In the genomic region with DNA sequence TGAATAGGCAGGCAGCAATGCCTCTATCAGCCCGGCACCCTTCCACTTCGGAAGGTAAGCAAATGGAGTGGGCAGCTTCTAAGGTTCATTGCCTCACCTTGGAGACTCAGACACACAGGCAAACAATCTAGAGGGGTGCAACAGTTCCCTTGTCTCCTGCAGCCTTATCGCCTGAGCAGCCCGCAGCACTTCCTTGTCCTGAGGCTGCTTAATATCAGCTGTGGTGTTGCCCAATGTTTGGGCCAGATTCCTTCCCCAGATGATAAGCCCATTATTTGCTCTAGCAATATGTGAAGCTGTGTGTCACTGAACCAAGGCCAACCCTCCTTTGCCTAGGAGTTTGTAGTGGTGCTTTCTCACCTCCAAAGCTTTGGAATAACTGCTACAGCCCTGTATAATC, we compare ENCODE assay signal across 23 mouse cellular contexts. TPM values are rescaled to one million over a fixed set of nuclear protein-coding genes. Genes with fewer than 3 reads are reported as not detected.
DNase-seq lines count a peak whose midpoint lies in the region; ATAC-seq lines count a peak whose summit lies in the region.
"Had no signal": no experiment of that assay in that cellular context is flagged by ENCODE, and none has a peak within 500 bp of the region (broad histone marks: within the 10 kb centered on the region; RNA-seq: fewer than 3 reads in every experiment).

No protein-coding gene starts in this region.

- no peak overlapping the region for H3K4me2 ChIP-seq in lung, embryonic 16.5 days (ENCODE audit: low read depth, low read length)
- H3K4me2 ChIP-seq in intestine, embryonic 16.5 days (ENCODE audit: low read depth, low read length): no peak overlapping the region
- H3K4me2 ChIP-seq in stomach, embryonic 14.5 days (replicated peaks; ENCODE audit: low read depth, low read length): no peak overlapping the region
- H3K4me2 ChIP-seq: embryonic facial prominence, embryonic 13.5 days; heart, embryonic 11.5 days; liver, embryonic 15.5 days; neural tube, embryonic 12.5 days had no signal

- no peak overlapping the region for H3K27ac ChIP-seq in lung, embryonic 16.5 days (ENCODE audit: low read length)
- H3K27ac ChIP-seq in intestine, embryonic 16.5 days (ENCODE audit: low read length): no peak overlapping the region
- no peak overlapping the region for H3K27ac ChIP-seq in stomach, embryonic 14.5 days (ENCODE audit: low read length)
- no peak overlapping the region for H3K27ac ChIP-seq in embryonic facial prominence, embryonic 10.5 days (replicated peaks)
- H3K27ac ChIP-seq: embryonic facial prominence, embryonic 13.5 days; kidney, postnatal 0 days; layer of hippocampus, adult 2 months; liver, embryonic 15.5 days; midbrain, embryonic 10.5 days; neural tube, embryonic 12.5 days had no signal

- DNase-seq in lung, postnatal 14 days: no peak
- no peak for DNase-seq in embryonic facial prominence, embryonic 10.5 days (ENCODE audit: low spot score)
- no peak for DNase-seq in natural killer cell, adult 2 months (ENCODE audit: low spot score in 2 of 2)
- DNase-seq: adrenal gland, postnatal 25 days; cerebellum, adult 2 months; forebrain, postnatal 0 days; gastrocnemius, postnatal 10 days; heart, postnatal 4 days; thymus, adult 18-20 months had no signal

- no peaks in the 10 kb centered on the region for H3K9me3 ChIP-seq in lung, embryonic 16.5 days (ENCODE audit: control insufficient read depth, low read length)
- H3K9me3 ChIP-seq in intestine, embryonic 16.5 days (ENCODE audit: control insufficient read depth, low read length): no peaks in the 10 kb centered on the region
- H3K9me3 ChIP-seq in stomach, embryonic 14.5 days (ENCODE audit: control insufficient read depth, low read depth, low read length): no peaks in the 10 kb centered on the region
- H3K9me3 ChIP-seq in embryonic facial prominence, embryonic 10.5 days: no peaks in the 10 kb centered on the region
- H3K9me3 ChIP-seq: embryonic facial prominence, embryonic 13.5 days; liver, embryonic 15.5 days; midbrain, embryonic 10.5 days; neural tube, embryonic 12.5 days had no signal

- H3K36me3 ChIP-seq in lung, embryonic 16.5 days (ENCODE audit: control insufficient read depth, insufficient read depth, low read length): no peaks in the 10 kb centered on the region
- no peaks in the 10 kb centered on the region for H3K36me3 ChIP-seq in intestine, embryonic 16.5 days (ENCODE audit: control insufficient read depth, insufficient read depth, low read length)
- H3K36me3 ChIP-seq in stomach, embryonic 14.5 days (ENCODE audit: control insufficient read depth, insufficient read depth, low read length): no peaks in the 10 kb centered on the region
- H3K36me3 ChIP-seq in embryonic facial prominence, embryonic 10.5 days (replicated peaks): no peaks in the 10 kb centered on the region
- H3K36me3 ChIP-seq: embryonic facial prominence, embryonic 13.5 days; liver, embryonic 15.5 days; midbrain, embryonic 10.5 days; neural tube, embryonic 12.5 days had no signal

- no peak overlapping the region for H3K4me3 ChIP-seq in lung, embryonic 16.5 days (ENCODE audit: low read length)
- H3K4me3 ChIP-seq in intestine, embryonic 16.5 days (ENCODE audit: low read length): no peak overlapping the region
- no peak overlapping the region for H3K4me3 ChIP-seq in stomach, embryonic 14.5 days (ENCODE audit: low read depth, low read length)
- no peak overlapping the region for H3K4me3 ChIP-seq in embryonic facial prominence, embryonic 10.5 days
- H3K4me3 ChIP-seq: embryonic facial prominence, embryonic 13.5 days; layer of hippocampus, adult 2 months; liver, embryonic 15.5 days; midbrain, embryonic 10.5 days; neural tube, embryonic 12.5 days had no signal

- no peak overlapping the region for H3K9ac ChIP-seq in lung, embryonic 16.5 days (ENCODE audit: low read length)
- H3K9ac ChIP-seq in intestine, embryonic 16.5 days (ENCODE audit: low read depth, low read length): no peak overlapping the region
- no peak overlapping the region for H3K9ac ChIP-seq in stomach, embryonic 14.5 days (replicated peaks; ENCODE audit: low read depth, low read length)
- H3K9ac ChIP-seq: embryonic facial prominence, embryonic 13.5 days; forebrain, postnatal 0 days; liver, embryonic 15.5 days; neural tube, embryonic 12.5 days had no signal

- H3K27me3 ChIP-seq in lung, embryonic 16.5 days (ENCODE audit: control insufficient read depth, insufficient read depth, low read depth, low read length): no peaks in the 10 kb centered on the region
- no peaks in the 10 kb centered on the region for H3K27me3 ChIP-seq in intestine, embryonic 16.5 days (replicated peaks; ENCODE audit: control insufficient read depth, insufficient read depth, low read length)
- H3K27me3 ChIP-seq in stomach, embryonic 14.5 days (ENCODE audit: control insufficient read depth, insufficient read depth, low read length): no peaks in the 10 kb centered on the region
- H3K27me3 ChIP-seq in embryonic facial prominence, embryonic 10.5 days (replicated peaks; ENCODE audit: low read depth, poor library complexity, severe bottlenecking): no peaks in the 10 kb centered on the region
- H3K27me3 ChIP-seq: embryonic facial prominence, embryonic 13.5 days; liver, embryonic 15.5 days had no signal

- WGBS in lung, embryonic 16.5 days: 51% methylated on average over 4 of the region's 4 CpGs
- WGBS in intestine, embryonic 16.5 days: 59% methylated on average over 4 of the region's 4 CpGs
- 62% methylated on average over 4 of the region's 4 CpGs for WGBS in stomach, embryonic 14.5 days
- WGBS in embryonic facial prominence, embryonic 10.5 days: 89% methylated on average over 4 of the region's 4 CpGs

- no peaks in the 10 kb centered on the region; the same call in 1 of the 2 replicates for H3K4me1 ChIP-seq in lung, embryonic 16.5 days (replicated peaks; ENCODE audit: control insufficient read depth, insufficient read depth, low read length)
- no peaks in the 10 kb centered on the region for H3K4me1 ChIP-seq in intestine, embryonic 16.5 days (ENCODE audit: control insufficient read depth, insufficient read depth, low read length)
- no peaks in the 10 kb centered on the region for H3K4me1 ChIP-seq in stomach, embryonic 14.5 days (ENCODE audit: control insufficient read depth, insufficient read depth, low read length)
- H3K4me1 ChIP-seq in embryonic facial prominence, embryonic 10.5 days: no peaks in the 10 kb centered on the region
- H3K4me1 ChIP-seq: embryonic facial prominence, embryonic 13.5 days; liver, embryonic 15.5 days; midbrain, embryonic 10.5 days; neural tube, embryonic 12.5 days had no signal

- peak; percentile 72 for ATAC-seq in lung, embryonic 16.5 days (ENCODE audit: low read depth)
- peak; percentile 89 for ATAC-seq in granulocyte monocyte progenitor cell, adult 5-6 weeks (replicated peaks; ENCODE audit: poor library complexity, severe bottlenecking)
- peak; percentile 90 for ATAC-seq in intestine, embryonic 16.5 days
- ATAC-seq in stomach, embryonic 14.5 days (ENCODE audit: insufficient number of reproducible peaks, insufficient read depth, low FRiP score, low read depth): peak; percentile 85; the same call in 1 of the 2 replicates

RNA-seq across cellular contexts. Expression of a gene that starts 58.8 kb away (rescaled TPM):
- 0.77 and 1.4 TPM in 2 replicates for polyA plus RNA-seq in lung, embryonic 16.5 days (2015; fragmentation: Nextera tagmentation; extraction: Ambion mirVana)
- 18.1 and 23.9 TPM in 2 replicates for total RNA-seq in granulocyte monocyte progenitor cell, adult 5-6 weeks (2014; fragmentation: Nextera tagmentation)
- 32.4 and 37.0 TPM in 2 replicates for total RNA-seq in granulocyte monocyte progenitor cell, adult 5-6 weeks (2017)
- 0.60 and 0.86 TPM in 2 replicates for polyA plus RNA-seq in intestine, embryonic 16.5 days (2015; fragmentation: Nextera tagmentation; extraction: Ambion mirVana)
- 0.46 and 0.71 TPM in 2 replicates for polyA plus RNA-seq in stomach, embryonic 14.5 days (2014; fragmentation: Nextera tagmentation; extraction: Ambion mirVana)
- 0.09 and 0.19 TPM in 2 replicates for polyA plus RNA-seq in embryonic facial prominence, embryonic 10.5 days (2016; fragmentation: Nextera tagmentation; extraction: Ambion mirVana)
- total RNA-seq: adrenal gland, postnatal 25 days; ES-E14; layer of hippocampus, adult 2 months; left cerebral cortex, adult 18-20 months had no signal
- polyA plus RNA-seq: cerebellum, adult 2 months; cortical plate, adult 2 months; forebrain, postnatal 0 days had no signal
